Mouse (Mus musculus) CD8-positive naive resting alpha-beta T cell, adult 57 days (primary cell): ENCODE data around the gene Bag6. TPM values are rescaled to one million over a fixed set of nuclear protein-coding genes. Genes with fewer than 3 reads are reported as not detected.

Source experiments
- total RNA-seq: library from RNA; stranded (reverse); gene quantifications from one replicate; pipeline ENCODE4 v1.2.4, GENCODE M21; 2023

Gene Bag6
- 377 TPM for total RNA-seq

GRCm38 (mm10) chr17:35134801-35135590 lies at the start of gene Bag6:
Bag6 (plus strand) TSS chr17:35135178.

GRCm38 (mm10) chr17:35085208-35085865 lies 49.6 kb upstream of the Bag6 start, which contains the start of gene Ly6g6f:
Ly6g6f (minus strand) TSS chr17:35085610.

GRCm38 (mm10) chr17:35088825-35089644 lies 45.9 kb upstream of the Bag6 start, which contains the start of gene Abhd16a:
Abhd16a (plus strand) TSS chr17:35089263.

GRCm38 (mm10) chr17:35108097-35108496 lies 26.9 kb upstream of the Bag6 start, which contains the start of gene Ly6g5c:
Ly6g5c (plus strand) TSS chr17:35108279.

GRCm38 (mm10) chr17:35115046-35116019 lies 19.6 kb upstream of the Bag6 start, which contains the start of gene Ly6g5b:
Ly6g5b (minus strand) TSS chr17:35115428.

GRCm38 (mm10) chr17:35121143-35121799 lies 13.7 kb upstream of the Bag6 start, which contains the start of gene Gpank1:
Gpank1 (plus strand) TSS chr17:35121455.

GRCm38 (mm10) chr17:35121871-35122303 lies 13.1 kb upstream of the Bag6 start, which contains the start of gene Csnk2b:
Csnk2b (minus strand) TSS chr17:35122053.

GRCm38 (mm10) chr17:35126206-35126611 lies 8.8 kb upstream of the Bag6 start, which contains the start of gene D17H6S53E:
D17H6S53E (plus strand) TSS chr17:35126373.

GRCm38 (mm10) chr17:35131500-35132173 lies 3.3 kb upstream of the Bag6 start, which contains the start of gene Apom:
Apom (minus strand) TSS chr17:35132050.

GRCm38 (mm10) chr17:35164568-35165450 lies 29.8 kb downstream of the Bag6 start, which contains the start of gene Prrc2a:
Prrc2a (minus strand) TSS chr17:35164897.

GRCm38 (mm10) chr17:35175968-35176367 lies 41.0 kb downstream of the Bag6 start, which contains the start of gene Aif1:
Aif1 (minus strand) TSS chr17:35176068.

GRCm38 (mm10) chr17:35187959-35188610 lies 53.1 kb downstream of the Bag6 start, which contains the start of gene Lst1:
Lst1 (minus strand) TSS chr17:35188439.

GRCm38 (mm10) chr17:35193881-35194843 lies 59.2 kb downstream of the Bag6 start, which contains the start of gene Ltb:
Ltb (plus strand) TSS chr17:35194439.

